Mouse (Mus musculus) stomach, embryonic 16.5 days (tissue): ENCODE measurements around the gene Pnpla2. TPM values are rescaled to one million over a fixed set of nuclear protein-coding genes. Genes with fewer than 3 reads are reported as not detected.
A peak's percentile ranks its signal among the peaks of the same experiment; 100 is the strongest.

Experiments
- ATAC-seq: fragments of 200-750 bp; cut with Nextera tagmentation; 2 replicates; pipeline ENCODE4 v1.8.0; 2017; ENCODE audit warnings: moderate number of reproducible peaks, moderate TSS enrichment; ENCODE audit not compliant: insufficient read depth, low FRiP score
- H3K27ac ChIP-seq: fragments of 300-500 bp; sonication (generic); 2 replicates; pipeline ENCODE4 v1.5.1; 2014; ENCODE audit warnings: low read length
- H3K27me3 ChIP-seq: fragments of 300-500 bp; sonication (generic); 2 replicates; pipeline ENCODE4 v1.6.1; 2014; ENCODE audit warnings: low read length, control low read depth, mixed read lengths; ENCODE audit not compliant: control insufficient read depth, insufficient read depth
- H3K36me3 ChIP-seq: fragments of 300-500 bp; sonication (generic); 2 replicates; pipeline ENCODE4 v1.6.1; 2014; ENCODE audit warnings: low read length; ENCODE audit not compliant: control insufficient read depth, insufficient read depth
- H3K4me1 ChIP-seq: fragments of 300-500 bp; sonication (generic); 2 replicates; pipeline ENCODE4 v1.6.1; 2014; ENCODE audit warnings: low read length, control low read depth, mixed read lengths; ENCODE audit not compliant: control insufficient read depth, insufficient read depth
- H3K4me2 ChIP-seq: fragments of 300-500 bp; sonication (generic); 2 replicates; pipeline ENCODE4 v1.6.1; 2014; ENCODE audit warnings: low read depth, low read length, mixed read lengths
- H3K4me3 ChIP-seq: fragments of 300-500 bp; sonication (generic); replicated peaks from 2 replicates; pipeline ENCODE4 v1.5.1; 2014; ENCODE audit warnings: mild to moderate bottlenecking, low read length
- H3K9ac ChIP-seq: fragments of 300-500 bp; sonication (generic); 2 replicates; pipeline ENCODE4 v1.6.1; 2014; ENCODE audit warnings: low read length
- H3K9me3 ChIP-seq: fragments of 300-500 bp; sonication (generic); replicated peaks from 2 replicates; pipeline ENCODE4 v1.6.1; 2016; ENCODE audit warnings: low read length, control low read depth; ENCODE audit not compliant: control insufficient read depth
- WGBS: fragments of 180-500 bp; shearing (Covaris S2); extraction: QIAGEN DNeasy Blood & Tissue Kit; methylation state at CpG from one replicate; pipeline ENCODE4 v1.1.7; 2014; 5-methylcytosine and 5-hydroxymethylcytosine counted together
- polyA plus RNA-seq: library from polyadenylated mRNA; unstranded; fragments of >200 nt; fragmentation: Nextera tagmentation; extraction: Ambion mirVana; gene quantifications from 2 replicates; pipeline ENCODE4 v1.2.1, GENCODE M21; 2015

Pnpla2 gene
- polyA plus RNA-seq, 1 experiment from 2014 or later, result 34.0 TPM

DNA sequence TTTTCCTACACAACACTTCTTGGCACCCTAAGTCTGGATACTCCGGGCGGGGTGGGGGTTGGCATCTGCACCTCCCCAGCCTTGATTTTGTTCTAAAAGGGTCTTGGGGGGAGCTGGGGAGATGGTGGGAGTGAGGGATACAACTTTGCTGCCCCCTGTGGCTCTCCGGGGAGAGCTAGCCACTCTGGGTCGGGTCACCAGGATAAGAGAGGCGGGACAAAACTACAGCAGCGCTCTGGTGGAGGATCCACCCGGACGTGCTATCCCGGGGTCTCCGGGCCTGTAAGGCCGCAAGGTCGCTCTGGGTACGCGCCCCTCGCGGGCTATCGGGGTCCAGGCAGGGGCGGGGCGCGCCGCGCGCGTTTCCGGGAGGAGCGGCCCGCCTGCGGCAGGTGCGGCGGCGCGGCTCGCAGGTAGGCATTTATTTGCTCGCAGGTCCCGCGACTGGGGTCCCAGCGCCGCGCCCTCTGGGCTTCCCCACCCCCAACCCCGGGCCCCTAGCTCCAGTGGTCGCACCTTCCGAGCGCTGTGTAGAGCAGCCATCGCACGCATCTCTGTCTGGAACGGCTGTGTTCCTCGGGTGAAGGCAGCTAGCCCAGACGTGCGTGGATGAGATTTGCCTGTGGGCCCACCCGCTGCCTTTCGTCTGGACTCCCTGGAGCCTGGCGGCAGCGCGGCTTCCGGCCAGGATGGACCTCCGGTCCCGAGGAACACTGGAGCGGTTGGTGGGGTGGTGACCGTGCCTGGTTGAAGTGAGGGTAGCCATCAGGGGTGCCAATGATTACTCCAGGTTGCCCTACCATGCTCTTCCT is 6.7 kb downstream of the Pnpla2 start:
- peaks cover 24% of the 10 kb centered on the region for H3K27me3 ChIP-seq
- H3K27ac ChIP-seq, result peak overlapping the region; percentile 36
- no peak for ATAC-seq
- 3% methylated on average over 59 of the region's 59 CpGs for WGBS
- peak overlapping the region; percentile 75 for H3K9ac ChIP-seq
- peaks cover 45% of the 10 kb centered on the region for H3K4me1 ChIP-seq
- peak overlapping the region; percentile 52 for H3K4me3 ChIP-seq
- H3K4me2 ChIP-seq, result peak overlapping the region; percentile 85
- H3K9me3 ChIP-seq, result no peaks in the 10 kb centered on the region
- no peaks in the 10 kb centered on the region for H3K36me3 ChIP-seq

DNA sequence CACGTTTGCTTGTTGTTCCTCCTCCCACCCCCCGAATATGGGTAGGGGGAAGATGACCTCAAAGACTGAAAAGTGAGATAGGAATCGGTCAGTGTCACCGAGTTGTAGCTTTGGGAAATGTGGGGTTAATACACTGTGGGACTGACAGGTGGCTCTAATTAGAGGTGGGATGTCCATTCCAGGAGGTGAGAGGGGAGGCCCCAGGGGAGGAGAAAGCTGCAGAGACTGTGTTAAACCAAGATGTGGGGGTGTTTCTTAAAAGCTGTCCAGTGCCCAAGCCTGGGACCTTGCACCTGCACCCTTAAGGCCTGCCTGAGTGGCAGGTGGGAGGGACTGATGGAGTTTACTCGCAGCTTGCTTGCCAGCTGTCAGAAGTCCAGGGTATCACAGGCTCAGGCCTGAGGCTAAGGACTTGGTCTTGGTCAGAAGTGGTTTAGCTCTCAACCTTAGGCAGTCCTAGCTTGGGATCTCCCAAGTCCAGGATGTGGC is 7.4 kb downstream of the Pnpla2 start:
- 0 out of 2 replicates have a peak, but pooled peaks have one; percentile 7 for ATAC-seq
- peak overlapping the region; percentile 75 for H3K9ac ChIP-seq

DNA sequence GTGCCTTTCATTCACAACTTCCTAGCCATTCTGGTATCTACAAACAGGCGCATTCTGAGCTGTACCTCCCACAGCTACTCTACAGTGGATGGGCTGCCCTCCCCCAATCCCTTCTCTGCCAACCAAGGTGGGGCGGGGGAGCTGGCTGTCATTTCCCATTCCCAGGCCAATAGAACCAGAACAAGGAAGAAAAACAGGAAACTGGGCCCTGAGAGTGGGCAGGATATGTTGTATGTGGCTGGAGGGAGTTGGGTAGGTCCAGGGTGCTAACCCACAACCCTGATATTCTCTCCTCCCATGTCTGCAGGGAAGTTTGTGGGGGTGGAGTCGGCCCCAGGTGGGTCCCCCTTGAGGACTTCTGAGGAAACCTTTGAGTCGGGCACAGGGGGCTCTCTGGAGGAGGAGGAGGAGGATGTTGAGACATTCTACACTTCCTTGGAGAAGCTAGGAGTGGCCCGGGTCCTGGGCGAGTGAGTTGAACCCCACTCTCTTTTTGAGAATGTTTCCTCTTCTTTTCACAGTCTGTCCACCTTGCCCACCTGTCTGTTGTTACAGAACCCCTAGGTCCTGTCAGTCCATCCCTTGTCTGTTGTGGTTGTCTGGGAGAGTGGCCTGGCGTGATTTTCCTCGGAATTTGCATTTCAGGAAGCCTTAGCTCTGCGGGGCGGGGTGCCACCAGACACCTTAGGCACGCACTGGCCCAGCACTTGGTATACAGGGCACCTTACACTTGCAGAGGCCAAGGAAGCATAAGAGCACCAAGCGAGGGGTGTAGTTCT is 9.0 kb downstream of the Pnpla2 start:
- WGBS, result 39% methylated on average over 12 of the region's 12 CpGs
- Histone ChIP-seq H3K9me3 (no peaks in the 10 kb centered on the region), H3K36me3 (no peaks in the 10 kb centered on the region), H3K27ac (no peak overlapping the region), H3K9ac (0 out of 2 replicates have a peak overlapping the region, but pooled peaks have one; percentile 59), H3K4me1 (peaks cover 58% of the 10 kb centered on the region), H3K4me3 (peak overlapping the region; percentile 22), H3K27me3 (peaks cover 24% of the 10 kb centered on the region), H3K4me2 (peak overlapping the region; percentile 45)
- ATAC-seq, result no peak

More for the DNA sequence above, 7.4 kb downstream of the Pnpla2 start:
- Histone ChIP-seq H3K4me2 (peak overlapping the region; percentile 85), H3K4me1 (peaks cover 49% of the 10 kb centered on the region), H3K36me3 (no peaks in the 10 kb centered on the region), H3K27ac (no peak overlapping the region), H3K27me3 (peaks cover 24% of the 10 kb centered on the region), H3K9me3 (no peaks in the 10 kb centered on the region), H3K4me3 (peak overlapping the region; percentile 52)
- 17% methylated on average over 5 of the region's 5 CpGs for WGBS

DNA sequence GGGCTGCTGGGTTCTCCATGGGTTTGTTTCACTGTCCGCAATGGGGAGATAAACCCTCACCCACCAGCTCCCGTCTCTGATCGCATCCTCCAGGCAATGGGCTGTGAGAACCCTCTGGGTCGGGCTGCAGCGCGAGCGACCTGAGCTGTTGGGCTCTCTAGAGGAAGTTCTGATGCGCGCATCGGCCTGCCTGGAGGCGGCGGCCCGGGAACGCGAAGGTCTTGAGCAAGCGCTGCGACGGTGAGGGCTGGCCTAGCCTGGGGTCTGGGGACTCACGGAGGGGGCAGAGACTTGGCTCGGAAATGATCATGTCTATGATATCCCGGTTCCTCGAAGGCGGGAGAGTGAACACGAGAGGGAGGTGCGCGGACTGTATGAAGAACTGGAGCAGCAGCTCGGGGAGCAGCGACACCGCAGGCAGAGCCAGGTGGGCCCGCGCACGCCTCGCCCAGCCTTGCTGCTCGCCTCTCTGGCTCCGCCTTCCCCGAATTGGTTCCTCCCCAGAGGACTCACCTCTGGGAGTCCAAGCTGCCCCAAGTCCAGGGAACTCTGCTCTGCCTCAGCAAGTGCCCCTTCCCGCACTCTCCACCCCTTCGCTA is 9.7 kb downstream of the Pnpla2 start:
- ATAC-seq, result no peak
- WGBS, result 12% methylated on average over 32 of the region's 38 CpGs
- no peaks in the 10 kb centered on the region for H3K9me3 ChIP-seq
- peak overlapping the region; percentile 45 for H3K4me2 ChIP-seq
- H3K4me1 ChIP-seq, result peaks cover 65% of the 10 kb centered on the region
- no peak overlapping the region for H3K27ac ChIP-seq
- peaks cover 2% of the 10 kb centered on the region; the same call in 1 of the 2 replicates for H3K36me3 ChIP-seq
- peaks cover 24% of the 10 kb centered on the region for H3K27me3 ChIP-seq
- peak overlapping the region; percentile 22 for H3K4me3 ChIP-seq
- peak overlapping the region; percentile 59 for H3K9ac ChIP-seq

DNA sequence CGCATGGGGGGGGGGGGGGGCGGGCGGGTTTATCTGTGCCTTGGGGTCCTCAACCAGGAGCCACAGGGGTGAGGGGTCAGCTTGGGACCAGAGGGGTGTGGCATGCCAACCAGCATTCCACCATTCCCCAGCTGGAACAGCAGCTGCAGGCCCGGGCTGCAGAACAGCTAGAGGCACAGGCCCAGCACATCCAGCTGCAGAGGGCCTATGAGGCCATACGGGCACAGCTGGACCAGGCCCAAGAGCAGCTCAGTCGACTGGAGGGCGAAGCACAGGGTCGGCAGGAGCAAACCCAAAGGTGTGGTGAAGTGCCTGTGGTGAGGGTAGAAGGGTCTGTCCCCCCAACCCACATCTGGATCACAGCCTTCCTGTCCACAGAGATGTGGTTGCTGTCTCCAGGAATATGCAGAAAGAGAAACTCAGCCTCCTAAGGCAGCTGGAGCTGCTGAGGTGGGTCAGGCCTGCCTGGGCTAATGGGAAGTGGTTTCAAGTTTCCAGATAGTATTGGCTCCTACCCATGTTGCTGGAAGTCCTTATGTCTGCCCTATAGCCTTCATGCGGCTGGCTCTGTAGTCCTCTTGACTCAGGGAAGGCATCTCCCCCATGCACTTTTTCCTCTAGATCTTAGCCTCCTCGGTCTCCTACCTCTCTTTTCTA is 10.5 kb downstream of the Pnpla2 start:
- Histone ChIP-seq H3K36me3 (peaks cover 8% of the 10 kb centered on the region; the same call in 1 of the 2 replicates), H3K27ac (no peak overlapping the region), H3K4me3 (no peak overlapping the region), H3K4me1 (peaks cover 58% of the 10 kb centered on the region), H3K9ac (peak overlapping the region; percentile 59; the same call in 1 of the 2 replicates), H3K4me2 (peak overlapping the region; percentile 45), H3K27me3 (peaks cover 24% of the 10 kb centered on the region), H3K9me3 (no peaks in the 10 kb centered on the region)
- WGBS, result 40% methylated on average over 8 of the region's 10 CpGs
- no peak for ATAC-seq

DNA sequence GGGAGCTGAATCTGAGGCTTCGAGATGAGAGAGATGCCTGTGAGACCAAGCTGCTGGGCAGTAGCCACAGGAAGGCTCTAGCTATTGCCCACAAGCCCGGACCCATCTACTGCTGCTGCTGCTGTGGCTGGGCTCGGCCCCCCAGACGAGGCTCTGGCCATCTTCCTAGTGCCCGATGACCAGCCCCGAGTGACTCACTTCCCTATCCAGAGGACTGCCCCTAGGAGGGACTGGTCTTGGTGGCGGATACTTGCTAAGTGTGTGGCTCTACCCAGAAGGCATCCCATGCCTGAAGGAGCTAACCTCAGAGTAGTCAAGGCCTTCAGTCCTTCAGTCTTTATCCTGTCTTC is 11.0 kb downstream of the Pnpla2 start:
- Histone ChIP-seq H3K4me2 (no peak overlapping the region), H3K27ac (no peak overlapping the region), H3K36me3 (peaks cover 8% of the 10 kb centered on the region; the same call in 1 of the 2 replicates), H3K9ac (no peak overlapping the region), H3K4me3 (no peak overlapping the region), H3K27me3 (peaks cover 20% of the 10 kb centered on the region), H3K9me3 (no peaks in the 10 kb centered on the region), H3K4me1 (peaks cover 53% of the 10 kb centered on the region)
- no peak for ATAC-seq
- WGBS, result 79% methylated on average over 7 of the region's 7 CpGs

DNA sequence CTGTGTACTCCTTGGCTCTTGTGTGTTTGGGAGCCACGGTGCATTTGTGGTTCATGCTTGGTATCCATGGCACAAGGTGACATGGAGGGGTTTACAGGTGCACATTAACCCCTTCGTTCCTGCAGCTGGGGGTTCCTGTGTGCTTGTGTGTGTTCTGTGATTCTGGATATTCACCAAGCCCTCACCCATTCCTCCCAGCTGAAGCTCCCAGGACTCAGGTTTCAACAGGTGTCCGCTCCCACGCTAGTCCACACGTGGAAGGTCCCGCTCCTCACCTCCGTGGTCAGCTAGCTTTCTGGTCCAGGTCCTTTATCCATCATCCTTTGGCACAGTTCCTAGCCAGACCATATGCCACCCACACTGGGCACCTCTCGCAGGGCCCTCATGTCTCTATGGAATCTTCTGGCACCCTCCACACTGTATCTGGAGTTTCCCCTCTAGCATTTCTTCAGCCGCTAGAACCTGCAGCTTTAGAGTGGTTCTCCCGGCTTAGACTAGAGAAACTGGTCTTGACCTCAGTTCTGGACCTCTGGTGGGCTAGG is 11.7 kb downstream of the Pnpla2 start:
- no peak for ATAC-seq
- Histone ChIP-seq H3K4me2 (peak overlapping the region; percentile 83), H3K36me3 (peaks cover 14% of the 10 kb centered on the region), H3K27ac (peak overlapping the region; percentile 94), H3K9ac (peak overlapping the region; percentile 90), H3K4me1 (peaks cover 46% of the 10 kb centered on the region), H3K27me3 (peaks cover 18% of the 10 kb centered on the region; the same call in 1 of the 2 replicates), H3K4me3 (peak overlapping the region; percentile 87), H3K9me3 (no peaks in the 10 kb centered on the region)
- WGBS, result 54% methylated on average over 10 of the region's 10 CpGs

DNA sequence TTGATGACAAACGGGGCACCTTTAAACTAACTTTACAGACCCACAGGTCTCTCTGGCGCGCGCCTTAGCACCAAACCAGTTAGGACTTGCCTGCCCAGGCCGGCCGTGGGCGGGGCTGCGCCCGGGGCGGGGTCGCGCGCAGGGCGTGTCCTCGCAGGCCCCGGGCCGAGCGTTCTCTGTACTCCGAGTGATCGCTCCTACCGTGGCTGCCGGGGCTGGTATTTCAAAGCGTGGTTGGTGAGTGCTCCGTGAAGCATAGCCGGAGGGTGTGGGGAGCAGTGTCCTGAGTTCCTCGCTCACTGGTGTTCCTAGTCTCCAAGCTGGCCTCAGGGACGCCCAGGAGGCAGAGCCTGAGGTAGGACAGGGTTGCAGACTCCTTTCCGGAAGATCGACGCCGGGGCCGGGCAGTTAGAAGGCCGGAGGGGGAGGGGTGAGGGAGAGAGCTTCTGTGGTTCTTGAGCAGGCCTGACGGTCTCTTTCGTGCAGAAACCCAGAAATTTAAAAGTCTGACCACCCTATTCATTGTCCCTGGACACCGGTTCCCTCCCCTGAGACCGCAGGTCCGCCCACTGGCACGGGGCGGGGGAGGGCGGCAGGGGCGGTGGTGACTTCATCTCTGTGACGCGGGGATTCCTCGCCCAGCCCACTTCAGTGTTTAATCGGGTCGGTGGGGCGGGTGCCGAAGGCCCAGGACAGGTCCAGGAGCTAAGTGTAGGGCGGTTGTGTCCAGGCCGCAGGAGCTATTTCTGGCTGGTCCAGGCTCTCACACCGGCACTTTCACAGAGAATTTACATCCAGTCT is 12.4 kb downstream of the Pnpla2 start, which contains the start of gene Cd151:
TSS of gene Cd151 (plus strand) at position 163 of the 801 bp plus-strand sequence.
- Histone ChIP-seq H3K4me1 (peaks cover 42% of the 10 kb centered on the region), H3K27ac (peak within 1 kb of the TSS; percentile 94), H3K9me3 (no peaks in the 10 kb centered on the region), H3K27me3 (peaks cover 16% of the 10 kb centered on the region; the same call in 1 of the 2 replicates), H3K4me2 (peak within 1 kb of the TSS; percentile 83), H3K9ac (peak within 1 kb of the TSS; percentile 90), H3K36me3 (peaks cover 14% of the 10 kb centered on the region), H3K4me3 (peak within 1 kb of the TSS; percentile 87)
- under 1% methylated on average over 52 of the region's 52 CpGs for WGBS
- ATAC-seq, result peak; percentile 88
